ENCODE assay signal across 16 mouse cellular contexts in genomic region chr10:53984086-53984485, GRCm38 (mm10).
DNase-seq lines count a peak whose midpoint lies in the region; ATAC-seq lines count a peak whose summit lies in the region.
"Had no signal": no experiment of that assay in that cellular context is flagged by ENCODE, and none has a peak within 500 bp of the region (broad histone marks: within the 10 kb centered on the region; RNA-seq: fewer than 3 reads in every experiment).

No protein-coding gene starts in this region.

- H3K27ac ChIP-seq in heart, embryonic 12.5 days (ENCODE audit: poor library complexity, severe bottlenecking) = no peak overlapping the region
- H3K27ac ChIP-seq in neural tube, embryonic 13.5 days (replicated peaks) = no peak overlapping the region
- H3K27ac ChIP-seq in neural tube, embryonic 15.5 days (replicated peaks) = no peak overlapping the region
- no peak overlapping the region for H3K27ac ChIP-seq in forebrain, embryonic 16.5 days (ENCODE audit: low read length)
- H3K27ac ChIP-seq: liver, embryonic 13.5 days; midbrain, embryonic 12.5 days had no signal

- no peak for ATAC-seq in heart, embryonic 12.5 days (ENCODE audit: insufficient number of reproducible peaks, low FRiP score)
- ATAC-seq in neural tube, embryonic 13.5 days (ENCODE audit: low read depth) = peak; percentile 74; the same call in 1 of the 2 replicates
- no peak for ATAC-seq in neural tube, embryonic 15.5 days (ENCODE audit: low FRiP score)
- ATAC-seq in forebrain, embryonic 16.5 days = peak; percentile 84

- no peaks in the 10 kb centered on the region for H3K9me3 ChIP-seq in heart, embryonic 12.5 days (replicated peaks)
- no peaks in the 10 kb centered on the region for H3K9me3 ChIP-seq in neural tube, embryonic 13.5 days
- H3K9me3 ChIP-seq in neural tube, embryonic 15.5 days (replicated peaks) = no peaks in the 10 kb centered on the region
- H3K9me3 ChIP-seq in forebrain, embryonic 16.5 days (ENCODE audit: control insufficient read depth, low read length) = no peaks in the 10 kb centered on the region
- H3K9me3 ChIP-seq: liver, embryonic 13.5 days; midbrain, embryonic 12.5 days had no signal

- WGBS in heart, embryonic 12.5 days = 57% methylated on average over 3 of the region's 3 CpGs
- WGBS in neural tube, embryonic 13.5 days = 45% methylated on average over 3 of the region's 3 CpGs
- WGBS in neural tube, embryonic 15.5 days = 25% methylated on average over 3 of the region's 3 CpGs
- WGBS in forebrain, embryonic 16.5 days = 24% methylated on average over 3 of the region's 3 CpGs

- H3K27me3 ChIP-seq in heart, embryonic 12.5 days (replicated peaks) = no peaks in the 10 kb centered on the region
- no peaks in the 10 kb centered on the region for H3K27me3 ChIP-seq in neural tube, embryonic 13.5 days
- H3K27me3 ChIP-seq in neural tube, embryonic 15.5 days (replicated peaks) = no peaks in the 10 kb centered on the region
- H3K27me3 ChIP-seq in forebrain, embryonic 16.5 days (replicated peaks; ENCODE audit: control insufficient read depth, insufficient read depth, low read length) = no peaks in the 10 kb centered on the region
- H3K27me3 ChIP-seq: liver, embryonic 13.5 days; midbrain, embryonic 12.5 days had no signal

- no peak overlapping the region for H3K9ac ChIP-seq in heart, embryonic 12.5 days
- H3K9ac ChIP-seq in neural tube, embryonic 13.5 days = no peak overlapping the region
- H3K9ac ChIP-seq in neural tube, embryonic 15.5 days (replicated peaks) = no peak overlapping the region
- no peak overlapping the region for H3K9ac ChIP-seq in forebrain, embryonic 16.5 days (replicated peaks; ENCODE audit: low read depth, low read length)
- H3K9ac ChIP-seq: liver, embryonic 13.5 days; midbrain, embryonic 12.5 days had no signal

- H3K4me1 ChIP-seq in heart, embryonic 12.5 days (replicated peaks) = 0 out of 2 replicates have a peak, but pooled peaks cover 4% of the 10 kb centered on the region
- no peaks in the 10 kb centered on the region for H3K4me1 ChIP-seq in neural tube, embryonic 13.5 days (replicated peaks)
- H3K4me1 ChIP-seq in neural tube, embryonic 15.5 days = 0 out of 2 replicates have a peak, but pooled peaks cover 4% of the 10 kb centered on the region
- peaks cover 8% of the 10 kb centered on the region for H3K4me1 ChIP-seq in forebrain, embryonic 16.5 days (replicated peaks; ENCODE audit: control insufficient read depth, insufficient read depth, low read length)
- H3K4me1 ChIP-seq: liver, embryonic 13.5 days; midbrain, embryonic 12.5 days had no signal

- intact Hi-C loops in heart, postnatal 10 days (cut with DNase I) = no loop called here

- H3K4me2 ChIP-seq in heart, embryonic 12.5 days = no peak overlapping the region
- H3K4me2 ChIP-seq in neural tube, embryonic 13.5 days = no peak overlapping the region
- H3K4me2 ChIP-seq in neural tube, embryonic 15.5 days = no peak overlapping the region
- H3K4me2 ChIP-seq in forebrain, embryonic 16.5 days (ENCODE audit: low read length) = no peak overlapping the region
- H3K4me2 ChIP-seq: liver, embryonic 13.5 days; midbrain, embryonic 12.5 days had no signal

- no peaks in the 10 kb centered on the region for H3K36me3 ChIP-seq in heart, embryonic 12.5 days
- H3K36me3 ChIP-seq in neural tube, embryonic 13.5 days = no peaks in the 10 kb centered on the region
- no peaks in the 10 kb centered on the region for H3K36me3 ChIP-seq in neural tube, embryonic 15.5 days
- no peaks in the 10 kb centered on the region for H3K36me3 ChIP-seq in forebrain, embryonic 16.5 days (ENCODE audit: control insufficient read depth, insufficient read depth)
- H3K36me3 ChIP-seq: midbrain, embryonic 12.5 days had no signal

- H3K4me3 ChIP-seq in heart, embryonic 12.5 days = no peak overlapping the region
- no peak overlapping the region for H3K4me3 ChIP-seq in neural tube, embryonic 13.5 days
- H3K4me3 ChIP-seq in neural tube, embryonic 15.5 days (replicated peaks) = no peak overlapping the region
- no peak overlapping the region for H3K4me3 ChIP-seq in forebrain, embryonic 16.5 days (replicated peaks; ENCODE audit: low read length)
- H3K4me3 ChIP-seq: liver, embryonic 13.5 days; midbrain, embryonic 12.5 days had no signal

- peak; percentile 5 to 6 for DNase-seq in heart, postnatal 10 days
- DNase-seq in layer of hippocampus, postnatal 36 days = peak; percentile 14 to 17
- no peak for DNase-seq in adrenal gland, adult 18-20 months (ENCODE audit: low spot score in 2 of 2)
- no peak for DNase-seq in lung, adult 18-20 months
- DNase-seq: adrenal gland, postnatal 36 days; cerebellum, adult 11 months; kidney, adult 11 months; kidney, postnatal 25 days; liver, embryonic 13.5 days; lung, postnatal 10 days; right cerebral cortex, postnatal 14 days had no signal

Comparison
In these comparisons a context has a peak if more than half of its experiments do, and no peak if none do; other contexts are left out.
1. ATAC-seq: peak in neural tube, embryonic 13.5 days (single experiment) and forebrain, embryonic 16.5 days (single experiment); none in heart, embryonic 12.5 days (single experiment) and neural tube, embryonic 15.5 days (single experiment).
2. DNase-seq: peak in heart, postnatal 10 days (2 of 2) and layer of hippocampus, postnatal 36 days (2 of 2); none in adrenal gland, adult 18-20 months (0 of 2) and lung, adult 18-20 months (0 of 2).